Mouse (Mus musculus): Measurements from ENCODE around the gene Mrtfb.

The Mrtfb gene

GRCm38 (mm10) chr16:13437770-13438372 lies 181.6 kb downstream of the Mrtfb start:
- DNase-seq (ENCODE audit: low spot score): peak; percentile 82

- DNase-seq (ENCODE audit: low spot score): peak; percentile 70
These were observed 184.2 kb downstream of the Mrtfb start for GRCm38 (mm10) chr16:13440468-13440867.

GRCm38 (mm10) chr16:13443764-13444163 lies 187.5 kb downstream of the Mrtfb start:
- no peak for DNase-seq (ENCODE audit: low spot score)

- no peak for DNase-seq (ENCODE audit: low spot score)
These were observed 189.2 kb downstream of the Mrtfb start for GRCm38 (mm10) chr16:13445461-13445860.

- peak; percentile 33 for DNase-seq (ENCODE audit: low spot score)
These were observed 190.2 kb downstream of the Mrtfb start for GRCm38 (mm10) chr16:13446488-13446887.

- no peak for DNase-seq (ENCODE audit: low spot score)
These were observed 190.6 kb downstream of the Mrtfb start for GRCm38 (mm10) chr16:13446971-13447283.

GRCm38 (mm10) chr16:13447284-13448050 lies 191.2 kb downstream of the Mrtfb start:
- peak; percentile 45 for DNase-seq (ENCODE audit: low spot score)

- DNase-seq (ENCODE audit: low spot score): peak; percentile 42
These were observed 191.9 kb downstream of the Mrtfb start for GRCm38 (mm10) chr16:13448051-13448705.

- DNase-seq (ENCODE audit: low spot score): no peak
These were observed 192.4 kb downstream of the Mrtfb start for GRCm38 (mm10) chr16:13448706-13449090.

- DNase-seq (ENCODE audit: low spot score): no peak
These were observed 193.2 kb downstream of the Mrtfb start for GRCm38 (mm10) chr16:13449491-13449890.

GRCm38 (mm10) chr16:13450831-13451230 lies 194.6 kb downstream of the Mrtfb start:
- DNase-seq (ENCODE audit: low spot score): no peak

- DNase-seq (ENCODE audit: low spot score): no peak
These were observed 195.7 kb downstream of the Mrtfb start for GRCm38 (mm10) chr16:13451991-13452390.

GRCm38 (mm10) chr16:13452661-13453060 lies 196.4 kb downstream of the Mrtfb start:
- DNase-seq (ENCODE audit: low spot score): no peak

GRCm38 (mm10) chr16:13454026-13454600 lies 197.8 kb downstream of the Mrtfb start:
- no peak for DNase-seq (ENCODE audit: low spot score)

- no peak for DNase-seq (ENCODE audit: low spot score)
These were observed 199.3 kb downstream of the Mrtfb start for GRCm38 (mm10) chr16:13455560-13455959.

GRCm38 (mm10) chr16:13458556-13458955 lies 202.3 kb downstream of the Mrtfb start:
- DNase-seq (ENCODE audit: low spot score): no peak

GRCm38 (mm10) chr16:13460071-13460470 lies 203.8 kb downstream of the Mrtfb start:
- no peak for DNase-seq (ENCODE audit: low spot score)

GRCm38 (mm10) chr16:13460777-13461408 lies 204.6 kb downstream of the Mrtfb start:
- DNase-seq (ENCODE audit: low spot score): no peak

GRCm38 (mm10) chr16:13464662-13465061 lies 208.4 kb downstream of the Mrtfb start:
- DNase-seq (ENCODE audit: low spot score): no peak
